Mouse (Mus musculus) brain, embryonic 14.5 days (tissue): ENCODE measurements around the gene Nemp2.

Source experiments
- CTCF ChIP-seq: fragments of 200-500 bp; IDR thresholded peaks from 2 replicates; pipeline ENCODE4 v1.5.1; 2012; ENCODE audit warnings: inconsistent platforms, mild to moderate bottlenecking, moderate library complexity, borderline replicate concordance; ENCODE audit not compliant: insufficient read depth, insufficient read length; ENCODE audit errors: extremely low read depth
- POLR2A ChIP-seq: fragments of 200-500 bp; IDR thresholded peaks from 2 replicates; pipeline ENCODE4 v1.6.1; 2012; ENCODE audit warnings: mild to moderate bottlenecking, inconsistent platforms, borderline replicate concordance; ENCODE audit not compliant: poor library complexity, insufficient read depth, insufficient read length, severe bottlenecking; ENCODE audit errors: extremely low read depth

- no peak for TF ChIP-seq CTCF
- TF ChIP-seq POLR2A = no peak
Observed at GRCm38 (mm10) chr1:52635932-52636331, 5.4 kb downstream of the Nemp2 start.
